Mouse (Mus musculus): ENCODE results near the gene Cnih1. TPM values are rescaled to one million over a fixed set of nuclear protein-coding genes. Genes with fewer than 3 reads are reported as not detected.

Cnih1 gene
- polyA plus RNA-seq, 1 experiment from 2014 or later = 204 TPM

DNA sequence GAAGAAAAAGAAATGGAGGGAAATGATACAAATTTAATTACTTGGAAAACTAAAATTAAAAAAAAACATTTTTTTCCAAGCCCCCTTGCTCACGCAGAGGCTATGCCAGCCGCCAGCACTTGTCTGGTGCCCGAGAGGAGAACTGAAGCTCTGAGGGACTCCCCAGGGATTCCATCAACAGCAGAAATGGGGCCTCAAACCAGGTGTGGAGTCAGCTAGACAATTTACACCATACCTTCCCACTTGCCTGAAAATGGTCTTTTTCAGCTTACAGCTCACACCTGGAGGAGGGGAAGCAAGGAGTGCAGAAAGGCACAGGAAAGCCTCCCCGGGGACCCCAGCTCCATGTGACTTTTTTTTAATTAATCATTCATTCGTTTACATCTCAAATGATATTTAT is 3.0 kb downstream of the Cnih1 start:
- Histone ChIP-seq H3K4me1 (peaks cover 27% of the 10 kb centered on the region), H3K36me3 (0 out of 2 replicates have a peak, but pooled peaks cover 3% of the 10 kb centered on the region), H3K9ac (replicated peaks) (no peak overlapping the region), H3K27me3 (replicated peaks) (no peaks in the 10 kb centered on the region), H3K9me3 (replicated peaks) (no peaks in the 10 kb centered on the region), H3K4me2 (no peak overlapping the region), H3K27ac (replicated peaks) (no peak overlapping the region), H3K4me3 (replicated peaks) (no peak overlapping the region)
- WGBS = 80% methylated on average over 5 of the region's 5 CpGs
- no peak for ATAC-seq (ENCODE audit: low FRiP score)

DNA sequence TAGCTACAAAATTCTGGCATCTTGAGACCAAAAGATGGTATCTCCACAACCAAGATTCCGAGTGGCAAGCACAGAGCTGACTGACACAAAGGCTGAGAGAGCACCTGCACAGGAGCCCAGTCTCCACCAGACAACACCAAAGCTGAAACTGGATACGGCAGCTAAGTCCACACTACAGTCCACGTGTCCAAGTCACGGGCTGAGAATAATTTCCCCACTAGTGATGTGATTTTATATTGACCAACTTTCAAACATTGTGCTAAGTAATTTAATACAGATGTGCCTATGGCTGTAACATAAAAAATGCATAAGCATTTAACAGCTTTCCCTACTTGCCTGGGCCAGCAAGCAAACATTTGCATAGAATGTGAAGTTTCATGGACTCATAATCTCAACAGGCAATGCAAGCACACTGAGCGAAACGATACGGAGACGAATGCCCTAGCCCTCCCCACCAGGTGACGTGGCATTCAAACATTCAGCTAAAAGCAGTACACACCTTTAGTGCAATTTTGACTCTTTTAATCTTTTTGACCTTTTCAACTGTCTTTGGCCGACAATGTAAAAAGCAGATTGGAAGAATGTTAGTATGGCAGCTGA is 4.8 kb downstream of the Cnih1 start:
- H3K4me1 ChIP-seq = peaks cover 24% of the 10 kb centered on the region
- 87% methylated on average over 10 of the region's 10 CpGs for WGBS
- H3K9me3 ChIP-seq (replicated peaks) = no peaks in the 10 kb centered on the region
- H3K9ac ChIP-seq (replicated peaks) = no peak overlapping the region
- no peak for ATAC-seq (ENCODE audit: low FRiP score)
- H3K27me3 ChIP-seq (replicated peaks) = no peaks in the 10 kb centered on the region
- no peak overlapping the region for H3K4me3 ChIP-seq (replicated peaks)
- H3K27ac ChIP-seq (replicated peaks) = no peak overlapping the region
- H3K36me3 ChIP-seq = peaks cover 21% of the 10 kb centered on the region
- no peak overlapping the region for H3K4me2 ChIP-seq

- Histone ChIP-seq H3K4me2 (no peak overlapping the region), H3K4me3 (replicated peaks) (no peak overlapping the region), H3K9ac (replicated peaks) (no peak overlapping the region), H3K4me1 (peaks cover 24% of the 10 kb centered on the region), H3K27ac (replicated peaks) (no peak overlapping the region), H3K27me3 (replicated peaks) (no peaks in the 10 kb centered on the region), H3K36me3 (peaks cover 31% of the 10 kb centered on the region), H3K9me3 (replicated peaks) (no peaks in the 10 kb centered on the region)
- WGBS = 89% methylated on average over 8 of the region's 8 CpGs
- no peak for ATAC-seq (ENCODE audit: low FRiP score)
Observed at GRCm38 (mm10) chr14:46782187-46782828, 5.9 kb downstream of the Cnih1 start.

GRCm38 (mm10) chr14:46781086-46781485 is 7.1 kb downstream of the Cnih1 start:
- Histone ChIP-seq H3K27me3 (replicated peaks) (no peaks in the 10 kb centered on the region), H3K9me3 (replicated peaks) (no peaks in the 10 kb centered on the region), H3K4me2 (no peak overlapping the region), H3K36me3 (peaks cover 40% of the 10 kb centered on the region), H3K9ac (replicated peaks) (no peak overlapping the region), H3K27ac (replicated peaks) (no peak overlapping the region), H3K4me3 (replicated peaks) (no peak overlapping the region), H3K4me1 (peaks cover 13% of the 10 kb centered on the region)
- ATAC-seq (ENCODE audit: low FRiP score) = no peak
- 95% methylated on average over 7 of the region's 7 CpGs for WGBS

GRCm38 (mm10) chr14:46779217-46779616 is 9.0 kb downstream of the Cnih1 start:
- no peaks in the 10 kb centered on the region for H3K27me3 ChIP-seq (replicated peaks)
- H3K4me3 ChIP-seq (replicated peaks) = no peak overlapping the region
- no peak overlapping the region for H3K27ac ChIP-seq (replicated peaks)
- no peak overlapping the region for H3K9ac ChIP-seq (replicated peaks)
- H3K36me3 ChIP-seq = peaks cover 58% of the 10 kb centered on the region
- H3K4me1 ChIP-seq = 0 out of 2 replicates have a peak, but pooled peaks cover under 1% of the 10 kb centered on the region
- H3K9me3 ChIP-seq (replicated peaks) = no peaks in the 10 kb centered on the region
- 93% methylated on average over 7 of the region's 7 CpGs for WGBS
- no peak overlapping the region for H3K4me2 ChIP-seq
- ATAC-seq (ENCODE audit: low FRiP score) = no peak

GRCm38 (mm10) chr14:46778756-46779155 is 9.5 kb downstream of the Cnih1 start:
- Histone ChIP-seq H3K27ac (replicated peaks) (no peak overlapping the region), H3K36me3 (peaks cover 61% of the 10 kb centered on the region), H3K4me3 (replicated peaks) (no peak overlapping the region), H3K27me3 (replicated peaks) (no peaks in the 10 kb centered on the region), H3K9me3 (replicated peaks) (no peaks in the 10 kb centered on the region), H3K9ac (replicated peaks) (no peak overlapping the region), H3K4me1 (no peaks in the 10 kb centered on the region), H3K4me2 (no peak overlapping the region)
- ATAC-seq (ENCODE audit: low FRiP score) = no peak
- WGBS = 98% methylated on average over 9 of the region's 9 CpGs

DNA sequence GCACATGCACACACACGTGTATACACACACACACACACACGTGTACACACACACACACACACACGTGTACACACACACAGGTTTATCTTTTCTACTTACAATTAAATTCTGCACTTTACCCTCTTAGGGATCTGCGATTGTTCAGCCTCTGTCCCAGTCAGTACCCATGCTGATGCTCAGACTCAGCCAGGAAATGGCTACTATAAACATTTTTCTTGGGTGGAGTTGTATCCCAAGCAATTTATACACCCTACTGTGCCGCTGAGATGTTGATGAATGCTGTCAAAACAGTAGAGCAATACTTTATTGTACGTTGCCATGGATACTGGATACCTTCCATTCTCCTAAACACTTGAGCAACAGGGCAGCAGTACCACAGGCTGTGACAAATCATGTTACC is 18.2 kb downstream of the Cnih1 start:
- no peak for ATAC-seq (ENCODE audit: low FRiP score)
- WGBS = 88% methylated on average over 6 of the region's 6 CpGs
- Histone ChIP-seq H3K9ac (replicated peaks) (no peak overlapping the region), H3K4me3 (replicated peaks) (no peak overlapping the region), H3K27ac (replicated peaks) (no peak overlapping the region), H3K9me3 (replicated peaks) (no peaks in the 10 kb centered on the region), H3K27me3 (replicated peaks) (no peaks in the 10 kb centered on the region), H3K4me2 (no peak overlapping the region), H3K4me1 (no peaks in the 10 kb centered on the region), H3K36me3 (peaks cover 28% of the 10 kb centered on the region)

DNA sequence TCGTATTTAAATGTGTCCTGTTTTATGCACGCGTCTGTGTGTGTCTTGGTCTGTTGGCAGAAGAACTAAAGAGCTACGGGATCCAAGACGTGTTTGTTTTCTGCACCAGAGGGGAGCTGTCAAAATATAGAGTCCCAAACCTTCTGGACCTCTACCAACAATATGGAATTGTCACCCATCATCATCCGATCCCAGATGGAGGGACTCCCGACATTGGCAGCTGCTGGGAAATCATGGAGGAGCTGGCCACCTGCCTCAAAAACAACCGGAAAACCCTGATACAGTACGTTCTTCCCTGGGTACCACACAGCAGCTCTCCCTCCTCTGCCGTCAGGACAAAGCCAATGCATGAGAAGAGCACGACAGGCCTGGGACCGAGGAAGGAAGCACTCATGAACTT is 21.1 kb downstream of the Cnih1 start:
- H3K4me1 ChIP-seq = no peaks in the 10 kb centered on the region
- H3K27me3 ChIP-seq (replicated peaks) = no peaks in the 10 kb centered on the region
- no peak overlapping the region for H3K4me2 ChIP-seq
- no peaks in the 10 kb centered on the region for H3K9me3 ChIP-seq (replicated peaks)
- WGBS = 86% methylated on average over 12 of the region's 12 CpGs
- H3K36me3 ChIP-seq = peaks cover 17% of the 10 kb centered on the region
- no peak for ATAC-seq (ENCODE audit: low FRiP score)
- no peak overlapping the region for H3K4me3 ChIP-seq (replicated peaks)
- H3K27ac ChIP-seq (replicated peaks) = no peak overlapping the region
- H3K9ac ChIP-seq (replicated peaks) = no peak overlapping the region

DNA sequence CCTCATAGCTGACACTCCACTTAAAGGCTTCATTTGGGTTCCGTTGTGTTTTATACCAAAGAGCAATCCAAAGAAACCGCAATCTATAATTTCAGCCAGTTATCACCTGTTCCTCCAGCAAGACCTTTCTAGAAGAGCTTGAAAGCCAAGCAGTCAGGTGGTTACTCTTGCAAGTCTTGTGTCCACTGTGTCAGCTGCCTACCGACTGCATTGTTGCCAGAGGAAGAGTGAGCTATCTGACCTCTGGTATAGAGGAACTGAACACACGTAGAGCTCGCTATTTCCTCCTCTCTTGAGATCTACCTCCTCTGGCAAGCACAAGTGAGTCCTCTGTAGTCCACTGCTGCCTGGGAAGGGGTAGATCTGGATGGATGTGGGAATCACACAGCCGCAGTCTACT is 27.0 kb downstream of the Cnih1 start:
- H3K9me3 ChIP-seq (replicated peaks) = no peaks in the 10 kb centered on the region
- ATAC-seq (ENCODE audit: low FRiP score) = no peak
- peak overlapping the region; percentile 95 for H3K4me2 ChIP-seq
- no peak overlapping the region for H3K27ac ChIP-seq (replicated peaks)
- no peaks in the 10 kb centered on the region for H3K36me3 ChIP-seq
- peak overlapping the region; percentile 66 for H3K4me3 ChIP-seq (replicated peaks)
- 54% methylated on average over 6 of the region's 6 CpGs for WGBS
- H3K4me1 ChIP-seq = peaks cover 11% of the 10 kb centered on the region
- no peaks in the 10 kb centered on the region for H3K27me3 ChIP-seq (replicated peaks)
- peak overlapping the region; percentile 66; the same call in 1 of the 2 replicates for H3K9ac ChIP-seq (replicated peaks)

DNA sequence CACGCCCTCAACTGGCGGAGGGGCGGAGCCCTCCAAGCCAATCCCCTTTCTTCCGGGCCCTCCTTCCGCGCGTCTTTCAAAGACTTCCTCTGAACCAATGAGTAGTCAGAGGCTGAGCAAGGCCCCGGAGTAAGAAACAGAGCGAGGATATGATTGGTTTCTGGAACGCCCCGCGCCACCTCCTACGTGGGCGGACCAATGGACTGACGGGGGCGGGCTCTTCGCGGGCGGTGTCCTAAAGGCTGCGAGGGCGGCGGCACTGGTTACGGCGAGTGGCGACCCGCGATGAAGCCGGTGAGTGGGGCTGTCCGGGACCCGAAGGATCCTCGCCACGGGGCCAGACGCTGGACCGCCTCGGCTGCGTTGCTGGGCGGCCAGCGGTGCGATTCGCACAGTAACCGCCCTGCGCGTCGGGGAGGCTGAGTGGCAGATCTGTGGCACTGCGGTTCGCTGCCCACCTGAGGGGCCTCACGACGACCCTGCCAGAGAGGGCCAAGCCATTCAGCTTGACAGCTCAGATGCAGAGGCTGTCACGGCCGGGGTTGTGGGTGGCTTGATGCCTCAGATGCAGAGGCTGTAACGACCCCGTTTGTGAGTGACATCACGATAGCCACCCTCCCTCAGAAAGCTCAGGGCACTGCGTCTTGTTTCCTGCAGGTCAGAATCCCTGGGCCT is 27.7 kb downstream of the Cnih1 start, which contains the start of gene Cdkn3:
Cdkn3 (plus strand) TSS at position 187 of the 675 bp plus-strand sequence.
- ATAC-seq (ENCODE audit: low FRiP score) = peak; percentile 100
- Histone ChIP-seq H3K36me3 (no peaks in the 10 kb centered on the region), H3K27ac (replicated peaks) (no peak within 1 kb of the TSS), H3K9me3 (replicated peaks) (no peaks in the 10 kb centered on the region), H3K9ac (replicated peaks) (peak within 1 kb of the TSS; percentile 66), H3K4me3 (replicated peaks) (peak within 1 kb of the TSS; percentile 66), H3K4me2 (peak within 1 kb of the TSS; percentile 95), H3K27me3 (replicated peaks) (no peaks in the 10 kb centered on the region), H3K4me1 (peaks cover 11% of the 10 kb centered on the region)
- WGBS = under 1% methylated on average over 54 of the region's 54 CpGs

DNA sequence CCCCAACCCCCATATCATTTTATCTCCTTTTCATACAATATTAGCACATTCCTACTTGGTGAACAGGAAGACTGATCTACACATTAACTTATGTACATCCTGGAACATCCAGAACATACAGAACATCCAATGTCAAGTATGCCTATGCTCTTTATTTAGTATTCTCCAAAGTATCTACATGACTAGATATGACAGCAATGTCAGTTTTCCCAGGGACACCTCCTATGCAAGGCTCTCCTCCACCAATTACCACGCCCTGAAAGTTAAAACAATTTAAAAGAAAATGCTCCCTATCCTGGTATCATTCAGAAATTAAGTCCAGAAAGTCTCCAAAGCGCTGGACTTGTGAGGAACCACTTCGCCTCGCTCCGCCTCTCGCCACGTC is 28.2 kb downstream of the Cnih1 start:
- no peaks in the 10 kb centered on the region for H3K27me3 ChIP-seq (replicated peaks)
- H3K9ac ChIP-seq (replicated peaks) = no peak overlapping the region
- H3K36me3 ChIP-seq = no peaks in the 10 kb centered on the region
- H3K4me1 ChIP-seq = peaks cover 11% of the 10 kb centered on the region
- peak overlapping the region; percentile 66 for H3K4me3 ChIP-seq (replicated peaks)
- H3K27ac ChIP-seq (replicated peaks) = no peak overlapping the region
- 2% methylated on average over 7 of the region's 7 CpGs for WGBS
- H3K4me2 ChIP-seq = peak overlapping the region; percentile 95
- peak; percentile 26 for ATAC-seq (ENCODE audit: low FRiP score)
- H3K9me3 ChIP-seq (replicated peaks) = no peaks in the 10 kb centered on the region

DNA sequence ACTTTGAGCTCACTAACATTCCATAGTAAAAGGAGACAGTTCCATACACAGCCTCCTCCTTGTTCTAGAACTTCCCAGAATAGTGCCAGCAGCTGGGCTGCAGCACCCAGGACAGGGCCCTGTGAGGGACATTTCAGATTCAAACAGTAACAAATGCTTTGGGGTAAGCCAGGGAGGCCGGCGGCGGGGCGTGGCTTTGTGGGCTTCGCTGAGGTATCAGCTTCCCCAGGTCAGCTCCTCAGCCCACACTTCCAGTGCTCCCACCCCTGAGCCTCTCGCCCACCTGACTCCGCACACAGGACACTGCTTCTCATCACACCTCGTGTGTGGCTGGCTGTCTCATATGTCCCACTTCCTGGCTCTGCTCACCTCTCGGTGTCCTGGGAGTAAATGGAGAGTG is 30.5 kb downstream of the Cnih1 start:
- H3K27me3 ChIP-seq (replicated peaks) = no peaks in the 10 kb centered on the region
- no peaks in the 10 kb centered on the region for H3K36me3 ChIP-seq
- no peaks in the 10 kb centered on the region for H3K9me3 ChIP-seq (replicated peaks)
- H3K4me1 ChIP-seq = peaks cover 11% of the 10 kb centered on the region
- ATAC-seq (ENCODE audit: low FRiP score) = no peak
- no peak overlapping the region for H3K27ac ChIP-seq (replicated peaks)
- H3K9ac ChIP-seq (replicated peaks) = no peak overlapping the region
- no peak overlapping the region for H3K4me2 ChIP-seq
- H3K4me3 ChIP-seq (replicated peaks) = no peak overlapping the region
- 72% methylated on average over 9 of the region's 9 CpGs for WGBS
